Mouse (Mus musculus) stomach, postnatal 0 days (tissue): ENCODE measurements around the gene Tmem220.

Experiments
- CTCF ChIP-seq: IDR thresholded peaks from 2 replicates; pipeline ENCODE4 v1.5.1; 2016; ENCODE audit warnings: antibody characterized with exemption, low read depth, mild to moderate bottlenecking, moderate library complexity
- EP300 ChIP-seq: optimal IDR thresholded peaks from 2 replicates; pipeline ENCODE3; 2016; ENCODE audit warnings: antibody characterized with exemption

- TF ChIP-seq CTCF = peak; percentile 98
- no peak for TF ChIP-seq EP300
Observed at GRCm38 (mm10) chr11:66984165-66985135, 40.5 kb upstream of the Tmem220 start.
